Mouse (Mus musculus) liver, embryonic 15.5 days (tissue): ENCODE measurements around the gene Gm8127. TPM values are rescaled to one million over a fixed set of nuclear protein-coding genes. Genes with fewer than 3 reads are reported as not detected.
"Not testable (repeated sequence)": the region's sequence is repeated elsewhere in the genome, so short reads cannot be mapped to it uniquely, and the experiment has no call there.

Experiments used
- ATAC-seq: fragments of 200-750 bp; cut with Nextera tagmentation; 2 replicates; pipeline ENCODE4 v1.8.0; 2017; ENCODE audit warnings: moderate number of reproducible peaks, mild to moderate bottlenecking, moderate library complexity; ENCODE audit not compliant: insufficient read depth
- H3K27ac ChIP-seq: fragments of 300-500 bp; sonication (generic); replicated peaks from 2 replicates; pipeline ENCODE4 v1.5.1; 2015; ENCODE audit warnings: mild to moderate bottlenecking, inconsistent platforms
- H3K27me3 ChIP-seq: fragments of 300-500 bp; sonication (generic); 2 replicates; pipeline ENCODE4 v1.6.1; 2015; ENCODE audit warnings: mild to moderate bottlenecking, inconsistent platforms
- H3K36me3 ChIP-seq: fragments of 300-500 bp; sonication (generic); replicated peaks from 2 replicates; pipeline ENCODE4 v1.6.1; 2015; ENCODE audit warnings: moderate library complexity, mild to moderate bottlenecking, inconsistent platforms
- H3K4me1 ChIP-seq: fragments of 300-500 bp; sonication (generic); replicated peaks from 2 replicates; pipeline ENCODE4 v1.6.1; 2015; ENCODE audit warnings: inconsistent platforms
- H3K4me2 ChIP-seq: fragments of 300-500 bp; sonication (generic); 2 replicates; pipeline ENCODE4 v1.6.1; 2015; ENCODE audit warnings: moderate library complexity, mild to moderate bottlenecking, inconsistent platforms
- H3K4me3 ChIP-seq: fragments of 300-500 bp; sonication (generic); replicated peaks from 2 replicates; pipeline ENCODE4 v1.5.1; 2015; ENCODE audit warnings: mild to moderate bottlenecking, inconsistent platforms
- H3K9ac ChIP-seq: fragments of 300-500 bp; sonication (generic); 2 replicates; pipeline ENCODE4 v1.6.1; 2015; ENCODE audit warnings: moderate library complexity, mild to moderate bottlenecking, inconsistent platforms
- H3K9me3 ChIP-seq: fragments of 300-500 bp; sonication (generic); replicated peaks from 2 replicates; pipeline ENCODE4 v1.6.1; 2016; ENCODE audit warnings: inconsistent platforms
- WGBS: fragments of 180-500 bp; shearing (Covaris S2); methylation state at CpG from one replicate; pipeline ENCODE4 v1.1.7; 2015; ENCODE audit warnings: mixed read lengths; ENCODE audit not compliant: insufficient replicate concordance; 5-methylcytosine and 5-hydroxymethylcytosine counted together
- polyA plus RNA-seq: library from polyadenylated mRNA; unstranded; fragments of >200 nt; fragmentation: Nextera tagmentation; extraction: Ambion mirVana; gene quantifications from 2 replicates; pipeline ENCODE4 v1.2.1, GENCODE M21; 2015

Gm8127 gene
- not detected in 2 replicates for polyA plus RNA-seq

GRCm38 (mm10) chr14:43293503-43293902, at the start of gene Gm8127:
Gene Gm8127 (minus strand): TSS chr14:43293832.
- H3K9ac ChIP-seq, H3K4me2 ChIP-seq, ATAC-seq, H3K27ac ChIP-seq, H3K4me3 ChIP-seq, H3K36me3 ChIP-seq, H3K4me1 ChIP-seq, H3K27me3 ChIP-seq, H3K9me3 ChIP-seq: not testable (repeated sequence)
- 49% methylated on average over 3 of the region's 3 CpGs for WGBS

- not testable (repeated sequence) for H3K9me3 ChIP-seq, H3K4me3 ChIP-seq, H3K9ac ChIP-seq, H3K4me1 ChIP-seq, H3K36me3 ChIP-seq, H3K27ac ChIP-seq, H3K4me2 ChIP-seq, H3K27me3 ChIP-seq, ATAC-seq
- WGBS = 36% methylated on average over 1 of the region's 1 CpGs
Observed at GRCm38 (mm10) chr14:43337646-43338045, 44.0 kb upstream of the Gm8127 start.

- not testable (repeated sequence) for H3K4me1 ChIP-seq, H3K9ac ChIP-seq, ATAC-seq, H3K27ac ChIP-seq, H3K9me3 ChIP-seq, H3K36me3 ChIP-seq, H3K4me2 ChIP-seq, H3K4me3 ChIP-seq, H3K27me3 ChIP-seq
- 82% methylated on average over 11 of the region's 11 CpGs for WGBS
Observed at GRCm38 (mm10) chr14:43331362-43331880, 37.8 kb upstream of the Gm8127 start.

- H3K4me1 ChIP-seq, H3K27ac ChIP-seq, H3K4me3 ChIP-seq, H3K9ac ChIP-seq, H3K27me3 ChIP-seq, H3K4me2 ChIP-seq, H3K9me3 ChIP-seq, H3K36me3 ChIP-seq, ATAC-seq: not testable (repeated sequence)
- 24% methylated on average over 2 of the region's 2 CpGs for WGBS
Observed at GRCm38 (mm10) chr14:43328603-43329002, 35.0 kb upstream of the Gm8127 start.

- H3K4me3 ChIP-seq, H3K27me3 ChIP-seq, H3K9me3 ChIP-seq, H3K36me3 ChIP-seq, H3K4me1 ChIP-seq, ATAC-seq, H3K4me2 ChIP-seq, H3K27ac ChIP-seq, H3K9ac ChIP-seq: not testable (repeated sequence)
Observed at GRCm38 (mm10) chr14:43319516-43319915, 25.9 kb upstream of the Gm8127 start.

- H3K36me3 ChIP-seq, ATAC-seq, H3K27ac ChIP-seq, H3K4me2 ChIP-seq, H3K4me3 ChIP-seq, H3K4me1 ChIP-seq, H3K9me3 ChIP-seq, H3K9ac ChIP-seq, H3K27me3 ChIP-seq: not testable (repeated sequence)
- 52% methylated on average over 3 of the region's 3 CpGs for WGBS
Observed at GRCm38 (mm10) chr14:43278681-43279080, 15.0 kb downstream of the Gm8127 start.

GRCm38 (mm10) chr14:43278146-43278545, 15.5 kb downstream of the Gm8127 start:
- not testable (repeated sequence) for H3K9ac ChIP-seq, H3K27me3 ChIP-seq, H3K27ac ChIP-seq, H3K9me3 ChIP-seq, ATAC-seq, H3K4me3 ChIP-seq, H3K4me1 ChIP-seq, H3K36me3 ChIP-seq, H3K4me2 ChIP-seq
- 32% methylated on average over 4 of the region's 4 CpGs for WGBS

GRCm38 (mm10) chr14:43277468-43277867, 16.2 kb downstream of the Gm8127 start:
- H3K36me3 ChIP-seq, H3K4me1 ChIP-seq, H3K4me2 ChIP-seq, H3K9ac ChIP-seq, H3K27ac ChIP-seq, H3K9me3 ChIP-seq, H3K4me3 ChIP-seq, H3K27me3 ChIP-seq, ATAC-seq: not testable (repeated sequence)
- 33% methylated on average over 2 of the region's 2 CpGs for WGBS

GRCm38 (mm10) chr14:43275752-43276151, 17.9 kb downstream of the Gm8127 start:
- not testable (repeated sequence) for H3K9ac ChIP-seq, H3K4me3 ChIP-seq, H3K27me3 ChIP-seq, H3K4me2 ChIP-seq, H3K36me3 ChIP-seq, H3K4me1 ChIP-seq, H3K27ac ChIP-seq, H3K9me3 ChIP-seq, ATAC-seq
- WGBS = 57% methylated on average over 1 of the region's 1 CpGs

- 57% methylated on average over 8 of the region's 8 CpGs for WGBS
- not testable (repeated sequence) for H3K27ac ChIP-seq, H3K4me3 ChIP-seq, H3K9ac ChIP-seq, H3K4me2 ChIP-seq, H3K4me1 ChIP-seq, H3K36me3 ChIP-seq, H3K27me3 ChIP-seq, H3K9me3 ChIP-seq, ATAC-seq
Observed at GRCm38 (mm10) chr14:43274986-43275511, 18.6 kb downstream of the Gm8127 start, which contains the start of gene Gm9732. Gene Gm9732 (plus strand): TSS chr14:43275036.

GRCm38 (mm10) chr14:43273161-43273560, 20.5 kb downstream of the Gm8127 start:
- not testable (repeated sequence) for H3K4me2 ChIP-seq, ATAC-seq, H3K9me3 ChIP-seq, H3K27me3 ChIP-seq, H3K36me3 ChIP-seq, H3K4me1 ChIP-seq, H3K9ac ChIP-seq, H3K27ac ChIP-seq, H3K4me3 ChIP-seq
- WGBS = 57% methylated on average over 1 of the region's 1 CpGs

GRCm38 (mm10) chr14:43269211-43269610, 24.4 kb downstream of the Gm8127 start:
- H3K9me3 ChIP-seq, H3K4me3 ChIP-seq, H3K4me1 ChIP-seq, H3K27ac ChIP-seq, H3K36me3 ChIP-seq, H3K9ac ChIP-seq, H3K27me3 ChIP-seq, ATAC-seq, H3K4me2 ChIP-seq: not testable (repeated sequence)
- WGBS = 63% methylated on average over 3 of the region's 3 CpGs
